9 mouse cellular contexts compared by ENCODE assay signal in the genomic region with DNA sequence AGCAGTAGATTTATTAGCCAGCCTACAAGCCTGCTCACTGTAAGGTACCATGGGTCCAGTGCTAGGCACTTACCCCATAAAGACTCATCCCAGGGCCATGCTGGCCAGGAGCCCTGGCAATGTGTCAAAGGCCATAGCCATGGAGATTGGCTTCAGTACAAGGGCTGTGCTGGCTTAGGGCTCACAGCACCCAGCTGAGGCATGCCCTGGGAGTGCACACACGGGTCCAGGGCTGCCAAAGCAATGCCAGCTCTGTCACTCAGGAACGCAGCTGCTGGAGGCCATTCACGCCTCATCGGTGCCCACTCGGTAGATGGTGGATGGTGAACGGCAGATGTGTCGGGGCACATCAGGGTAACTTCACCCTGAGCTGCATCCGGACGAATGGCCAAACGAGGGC. TPM values are rescaled to one million over a fixed set of nuclear protein-coding genes. Genes with fewer than 3 reads are reported as not detected.
DNase-seq lines count a peak whose midpoint lies in the region; ATAC-seq and TF ChIP-seq lines count a peak whose summit lies in the region.
"Had no signal": no experiment of that assay in that cellular context is flagged by ENCODE, and none has a peak within 500 bp of the region (broad histone marks: within the 10 kb centered on the region; RNA-seq: fewer than 3 reads in every experiment).

No protein-coding gene starts in this region.

- H3K27me3 ChIP-seq in forebrain, embryonic 13.5 days: no peaks in the 10 kb centered on the region
- H3K27me3 ChIP-seq in forebrain, embryonic 11.5 days (ENCODE audit: control insufficient read depth, insufficient read depth, low read length): no peaks in the 10 kb centered on the region
- no peaks in the 10 kb centered on the region for H3K27me3 ChIP-seq in forebrain, postnatal 0 days (ENCODE audit: insufficient read depth, low read length)
- H3K27me3 ChIP-seq in midbrain, embryonic 16.5 days (ENCODE audit: control insufficient read depth, insufficient read depth, low read depth, low read length): no peaks in the 10 kb centered on the region
- H3K27me3 ChIP-seq: limb, embryonic 12.5 days had no signal

- ATAC-seq in forebrain, embryonic 13.5 days: peak; percentile 77
- ATAC-seq in forebrain, embryonic 11.5 days (replicated peaks; ENCODE audit: low FRiP score): no peak
- ATAC-seq in forebrain, postnatal 0 days: peak; percentile 86
- peak; percentile 73; the same call in 1 of the 2 replicates for ATAC-seq in midbrain, embryonic 16.5 days
- no peak for ATAC-seq in megakaryocyte progenitor cell, adult 5-6 weeks (replicated peaks; ENCODE audit: poor library complexity)

- H3K27ac ChIP-seq in forebrain, embryonic 13.5 days: no peak overlapping the region
- H3K27ac ChIP-seq in forebrain, embryonic 11.5 days (ENCODE audit: low read depth, low read length): no peak overlapping the region
- H3K27ac ChIP-seq in forebrain, postnatal 0 days (ENCODE audit: low read depth, low read length): no peak overlapping the region
- H3K27ac ChIP-seq in midbrain, embryonic 16.5 days (ENCODE audit: low read length): no peak overlapping the region
- H3K27ac ChIP-seq: limb, embryonic 12.5 days had no signal

- no peak for DNase-seq in forebrain, embryonic 11.5 days (ENCODE audit: low spot score)
- DNase-seq in NIH3T3 (ENCODE audit: low read depth): peak; percentile 58
- DNase-seq in forebrain, postnatal 0 days: peak; percentile 73
- peak; percentile 95 for DNase-seq in kidney, adult 8-10 months
- no peak for DNase-seq in thymus, postnatal 0 days (ENCODE audit: low spot score)

- TF ChIP-seq CTCF in forebrain, postnatal 0 days (IDR thresholded peaks at IDR 0.05; ENCODE audit: low read depth): no peak

- H3K36me3 ChIP-seq in forebrain, embryonic 13.5 days (ENCODE audit: poor library complexity, severe bottlenecking): no peaks in the 10 kb centered on the region
- H3K36me3 ChIP-seq in forebrain, embryonic 11.5 days (ENCODE audit: control insufficient read depth, insufficient read depth, low read length): no peaks in the 10 kb centered on the region
- H3K36me3 ChIP-seq in forebrain, postnatal 0 days (ENCODE audit: insufficient read depth): no peaks in the 10 kb centered on the region
- H3K36me3 ChIP-seq in midbrain, embryonic 16.5 days (ENCODE audit: control insufficient read depth, insufficient read depth, low read length): no peaks in the 10 kb centered on the region
- H3K36me3 ChIP-seq: limb, embryonic 12.5 days had no signal

- no peak overlapping the region for H3K9ac ChIP-seq in forebrain, embryonic 13.5 days
- no peak overlapping the region for H3K9ac ChIP-seq in forebrain, embryonic 11.5 days (ENCODE audit: low read length)
- 0 out of 2 replicates have a peak overlapping the region, but pooled peaks have one; percentile 14 for H3K9ac ChIP-seq in forebrain, postnatal 0 days
- H3K9ac ChIP-seq in midbrain, embryonic 16.5 days (ENCODE audit: low read depth, low read length): no peak overlapping the region
- H3K9ac ChIP-seq: limb, embryonic 12.5 days had no signal

- no peaks in the 10 kb centered on the region for H3K9me3 ChIP-seq in forebrain, embryonic 13.5 days (replicated peaks)
- H3K9me3 ChIP-seq in forebrain, embryonic 11.5 days (ENCODE audit: control insufficient read depth, low read length): no peaks in the 10 kb centered on the region
- H3K9me3 ChIP-seq in forebrain, postnatal 0 days (ENCODE audit: low read length): no peaks in the 10 kb centered on the region
- H3K9me3 ChIP-seq in midbrain, embryonic 16.5 days (replicated peaks; ENCODE audit: control insufficient read depth, low read length, poor library complexity, severe bottlenecking): no peaks in the 10 kb centered on the region
- H3K9me3 ChIP-seq: limb, embryonic 12.5 days had no signal

- H3K4me3 ChIP-seq in forebrain, embryonic 13.5 days: no peak overlapping the region
- H3K4me3 ChIP-seq in forebrain, embryonic 11.5 days (ENCODE audit: low read depth, low read length): no peak overlapping the region
- H3K4me3 ChIP-seq in forebrain, postnatal 0 days (ENCODE audit: low read depth, low read length): no peak overlapping the region
- no peak overlapping the region for H3K4me3 ChIP-seq in midbrain, embryonic 16.5 days (ENCODE audit: low read depth, low read length)
- H3K4me3 ChIP-seq: limb, embryonic 12.5 days had no signal

- H3K4me2 ChIP-seq in forebrain, embryonic 13.5 days: no peak overlapping the region
- H3K4me2 ChIP-seq in forebrain, embryonic 11.5 days (ENCODE audit: low read depth, low read length, severe bottlenecking): no peak overlapping the region
- no peak overlapping the region for H3K4me2 ChIP-seq in forebrain, postnatal 0 days (ENCODE audit: low read depth)
- no peak overlapping the region for H3K4me2 ChIP-seq in midbrain, embryonic 16.5 days (ENCODE audit: low read length)
- H3K4me2 ChIP-seq: limb, embryonic 12.5 days had no signal

- peaks cover 5% of the 10 kb centered on the region; the same call in 1 of the 2 replicates for H3K4me1 ChIP-seq in forebrain, embryonic 13.5 days
- no peaks in the 10 kb centered on the region for H3K4me1 ChIP-seq in forebrain, embryonic 11.5 days (replicated peaks; ENCODE audit: control insufficient read depth, insufficient read depth, low read length)
- no peaks in the 10 kb centered on the region for H3K4me1 ChIP-seq in forebrain, postnatal 0 days (ENCODE audit: insufficient read depth)
- H3K4me1 ChIP-seq in midbrain, embryonic 16.5 days (ENCODE audit: control insufficient read depth, insufficient read depth, low read length): no peaks in the 10 kb centered on the region
- H3K4me1 ChIP-seq: limb, embryonic 12.5 days had no signal

- 64% methylated on average over 10 of the region's 10 CpGs for WGBS in forebrain, embryonic 13.5 days
- 75% methylated on average over 10 of the region's 10 CpGs for WGBS in forebrain, embryonic 11.5 days
- WGBS in forebrain, postnatal 0 days: 35% methylated on average over 10 of the region's 10 CpGs
- WGBS in midbrain, embryonic 16.5 days: 64% methylated on average over 10 of the region's 10 CpGs

RNA-seq across cellular contexts. Expression of a gene that starts 6.6 kb away (rescaled TPM):
- 274 and 296 TPM in 2 replicates for polyA plus RNA-seq in forebrain, embryonic 13.5 days (2015; fragmentation: Nextera tagmentation; extraction: Ambion mirVana)
- 118 and 135 TPM in 2 replicates for polyA plus RNA-seq in forebrain, embryonic 11.5 days (2014; fragmentation: Nextera tagmentation; extraction: Ambion mirVana)
- total RNA-seq in forebrain, postnatal 0 days (2014; rRNA removed): 374 and 390 TPM in 2 replicates
- polyA plus RNA-seq in forebrain, postnatal 0 days (2015; fragmentation: Nextera tagmentation; extraction: Ambion mirVana): 278 and 281 TPM in 2 replicates
- 283 and 301 TPM in 2 replicates for polyA plus RNA-seq in midbrain, embryonic 16.5 days (2015; fragmentation: Nextera tagmentation; extraction: Ambion mirVana)
- total RNA-seq in megakaryocyte progenitor cell, adult 5-6 weeks (2015): 220 and 295 TPM in 2 replicates
- total RNA-seq in megakaryocyte progenitor cell, adult 5-6 weeks (2017): 788 and 880 TPM in 2 replicates
- polyA plus RNA-seq in thymus, postnatal 0 days (2015; fragmentation: Nextera tagmentation; extraction: Ambion mirVana): 246 and 255 TPM in 2 replicates

RNA-seq across cellular contexts. Expression of a gene that starts 50.3 kb away (rescaled TPM):
- polyA plus RNA-seq in forebrain, embryonic 13.5 days (2015; fragmentation: Nextera tagmentation; extraction: Ambion mirVana): 4.4 and 4.5 TPM in 2 replicates
- polyA plus RNA-seq in forebrain, embryonic 11.5 days (2014; fragmentation: Nextera tagmentation; extraction: Ambion mirVana): 1.1 and 1.8 TPM in 2 replicates
- total RNA-seq in forebrain, postnatal 0 days (2014; rRNA removed): 23.2 and 31.3 TPM in 2 replicates
- polyA plus RNA-seq in forebrain, postnatal 0 days (2015; fragmentation: Nextera tagmentation; extraction: Ambion mirVana): 4.1 and 7.2 TPM in 2 replicates
- 10.5 and 12.4 TPM in 2 replicates for polyA plus RNA-seq in midbrain, embryonic 16.5 days (2015; fragmentation: Nextera tagmentation; extraction: Ambion mirVana)
- 0.67 and 0.76 TPM in 2 replicates for total RNA-seq in megakaryocyte progenitor cell, adult 5-6 weeks (2015)
- total RNA-seq in megakaryocyte progenitor cell, adult 5-6 weeks (2017): 0.37 and 1.8 TPM in 2 replicates
- polyA plus RNA-seq in thymus, postnatal 0 days (2015; fragmentation: Nextera tagmentation; extraction: Ambion mirVana): 1.1 and 1.9 TPM in 2 replicates

Comparison
In these comparisons a context has a peak if more than half of its experiments do, and no peak if none do; other contexts are left out.
1. ATAC-seq: peak in forebrain, embryonic 13.5 days (single experiment), forebrain, postnatal 0 days (single experiment) and midbrain, embryonic 16.5 days (single experiment); none in forebrain, embryonic 11.5 days (single experiment) and megakaryocyte progenitor cell, adult 5-6 weeks (single experiment).
2. DNase-seq: peak in NIH3T3 (single experiment), forebrain, postnatal 0 days (single experiment) and kidney, adult 8-10 months (2 of 2); none in forebrain, embryonic 11.5 days (single experiment) and thymus, postnatal 0 days (single experiment).